In genomic region chr15:102546677-102547427, GRCm38 (mm10) we compare ENCODE assay signal across 9 mouse cellular contexts. TPM values are rescaled to one million over a fixed set of nuclear protein-coding genes. Genes with fewer than 3 reads are reported as not detected.
DNase-seq lines count a peak whose midpoint lies in the region; ATAC-seq and TF ChIP-seq lines count a peak whose summit lies in the region.
"Had no signal": no experiment of that assay in that cellular context is flagged by ENCODE, and none has a peak within 500 bp of the region (broad histone marks: within the 10 kb centered on the region; RNA-seq: fewer than 3 reads in every experiment).

No protein-coding gene starts in this region.

- no peak for TF ChIP-seq POLR2A in lung, adult 2 months (IDR thresholded peaks at IDR 0.05; ENCODE audit: borderline replicate concordance, extremely low read depth, low read depth, low read length)
- no peak for TF ChIP-seq POLR2A in olfactory bulb, adult 2 months (IDR thresholded peaks at IDR 0.05; ENCODE audit: insufficient read depth, low read depth, low read length)

- WGBS in lung, adult 2 months = 63% methylated on average over 3 of the region's 3 CpGs
- WGBS in olfactory bulb, adult 2 months = 45% methylated on average over 3 of the region's 3 CpGs

- DNase-seq in lung, adult 18-20 months = peak; percentile 44 to 66
- DNase-seq in lung, adult 2 months = no peak
- DNase-seq in cerebellum, adult 9-10 months = peak; percentile 100
- peak; percentile 77 for DNase-seq in heart, adult 8-10 months (ENCODE audit: low spot score)
- peak; percentile 80 to 84 for DNase-seq in layer of hippocampus, postnatal 10 days (ENCODE audit: low spot score in 2 of 2)
- no peak for DNase-seq in urinary bladder, postnatal 10 days (ENCODE audit: low spot score)

- no peak for TF ChIP-seq CTCF in lung, adult 2 months (IDR thresholded peaks at IDR 0.05; ENCODE audit: insufficient read depth, low read length)
- TF ChIP-seq CTCF in olfactory bulb, adult 2 months (IDR thresholded peaks at IDR 0.05; ENCODE audit: insufficient read depth, low read depth, low read length) = no peak

- no peak overlapping the region for H3K4me3 ChIP-seq in lung, adult 2 months (replicated peaks; ENCODE audit: extremely low read depth, low read depth, low read length)
- H3K4me3 ChIP-seq in olfactory bulb, adult 2 months (ENCODE audit: insufficient read depth, low read depth, low read length) = no peak overlapping the region

- H3K4me1 ChIP-seq in lung, adult 2 months (ENCODE audit: control insufficient read depth, insufficient read depth, low read length) = peaks cover 4% of the 10 kb centered on the region
- peaks cover 5% of the 10 kb centered on the region for H3K4me1 ChIP-seq in olfactory bulb, adult 2 months (ENCODE audit: control insufficient read depth, insufficient read depth, low read length)

- H3K27ac ChIP-seq in olfactory bulb, adult 2 months (ENCODE audit: insufficient read depth, low read depth, low read length) = peak overlapping the region; percentile 48; the same call in 1 of the 2 replicates

- no peak for ATAC-seq in activated CD4-positive, CD25-positive, alpha-beta regulatory T cell, adult 4 months

RNA-seq across cellular contexts. Expression of gene Npff, which starts 22.1 kb away (rescaled TPM):
- 8.8 and 11.0 TPM in 2 replicates for polyA plus RNA-seq in lung, adult 2 months (2012; rRNA removed)
- total RNA-seq in heart, adult 8-10 months (2022) = 1 to 10 TPM in 3 of 4 experiments, under 1 TPM in 1; 0.65 to 2.2 (median 1.9) TPM
- total RNA-seq in layer of hippocampus, postnatal 10 days (2021) = 1 to 10 TPM; 2.6 to 6.3 TPM
- not detected in 2 replicates for polyA plus RNA-seq in olfactory bulb, adult 2 months (2012; ENCODE audit: insufficient read depth, insufficient read length, low replicate concordance, missing spikeins)
- 1 to 10 TPM; 3.7 to 5.7 TPM for polyA plus RNA-seq in activated CD4-positive, CD25-positive, alpha-beta regulatory T cell, adult 4 months (2017; shearing (Covaris generic))

RNA-seq across cellular contexts. Expression of gene Tarbp2, which starts 28.9 kb away (rescaled TPM):
- polyA plus RNA-seq in lung, adult 2 months (2012; rRNA removed) = 51.7 and 61.1 TPM in 2 replicates
- total RNA-seq in heart, adult 8-10 months (2022) = 10 to 100 TPM; 38.8 to 50.0 (median 44.7) TPM
- total RNA-seq in layer of hippocampus, postnatal 10 days (2021) = 10 to 100 TPM; 45.7 to 46.8 TPM
- not detected in 2 replicates for polyA plus RNA-seq in olfactory bulb, adult 2 months (2012; ENCODE audit: insufficient read depth, insufficient read length, low replicate concordance, missing spikeins)
- 10 to 100 TPM; 25.3 to 25.9 TPM for polyA plus RNA-seq in activated CD4-positive, CD25-positive, alpha-beta regulatory T cell, adult 4 months (2017; shearing (Covaris generic))

RNA-seq across cellular contexts. Expression of gene Map3k12, which starts 30.0 kb away (rescaled TPM):
- polyA plus RNA-seq in lung, adult 2 months (2012; rRNA removed) = 9.9 and 13.1 TPM in 2 replicates
- 1 to 10 TPM; 1.7 to 2.8 (median 2.3) TPM for total RNA-seq in heart, adult 8-10 months (2022)
- total RNA-seq in layer of hippocampus, postnatal 10 days (2021) = 10 to 100 TPM; 83.2 to 88.9 TPM
- polyA plus RNA-seq in olfactory bulb, adult 2 months (2012; ENCODE audit: insufficient read depth, insufficient read length, low replicate concordance, missing spikeins) = not detected in 2 replicates
- polyA plus RNA-seq in activated CD4-positive, CD25-positive, alpha-beta regulatory T cell, adult 4 months (2017; shearing (Covaris generic)) = 1 to 10 TPM; 5.5 to 6.2 TPM

RNA-seq across cellular contexts. Expression of gene Gm10337, which starts 43.3 kb away (rescaled TPM):
- polyA plus RNA-seq in lung, adult 2 months (2012; rRNA removed) = not detected in 2 replicates
- total RNA-seq in heart, adult 8-10 months (2022) = not detected
- not detected for total RNA-seq in layer of hippocampus, postnatal 10 days (2021)
- polyA plus RNA-seq in olfactory bulb, adult 2 months (2012; ENCODE audit: insufficient read depth, insufficient read length, low replicate concordance, missing spikeins) = not detected in 2 replicates
- not detected for polyA plus RNA-seq in activated CD4-positive, CD25-positive, alpha-beta regulatory T cell, adult 4 months (2017; shearing (Covaris generic))
- total RNA-seq: G1E had no signal
- polyA plus RNA-seq: G1E had no signal

Comparison
In these comparisons a context has a peak if more than half of its experiments do, and no peak if none do; other contexts are left out.
1. DNase-seq: peak in lung, adult 18-20 months (2 of 2), cerebellum, adult 9-10 months (single experiment), heart, adult 8-10 months (single experiment) and layer of hippocampus, postnatal 10 days (2 of 2); none in lung, adult 2 months (single experiment) and urinary bladder, postnatal 10 days (single experiment).
2. RNA of gene Tarbp2, which starts 28.9 kb away (polyA plus RNA-seq): 51.7 to 61.1 TPM in lung, adult 2 months and 25.3 to 25.9 TPM in activated CD4-positive, CD25-positive, alpha-beta regulatory T cell, adult 4 months; not detected in olfactory bulb, adult 2 months; every median in the first group is over 10 times any median in the second.